Mouse (Mus musculus): ENCODE results near the gene Cpt1c. TPM values are rescaled to one million over a fixed set of nuclear protein-coding genes. Genes with fewer than 3 reads are reported as not detected.

Cpt1c gene
- polyA plus RNA-seq, 1 experiment from 2014 or later, result 13.7 TPM

- Histone ChIP-seq H3K4me1 (replicated peaks; ENCODE audit: insufficient read depth, low read length) (peaks cover 10% of the 10 kb centered on the region), H3K4me2 (ENCODE audit: low read length) (peak overlapping the region; percentile 82), H3K4me3 (replicated peaks; ENCODE audit: low read depth, low read length) (no peak overlapping the region; the same call in 1 of the 2 replicates), H3K27ac (no peak overlapping the region), H3K9me3 (replicated peaks; ENCODE audit: low read length) (no peaks in the 10 kb centered on the region), H3K36me3 (ENCODE audit: insufficient read depth, low read length) (0 out of 2 replicates have a peak, but pooled peaks cover 2% of the 10 kb centered on the region), H3K9ac (ENCODE audit: low read depth, low read length) (no peak overlapping the region), H3K27me3 (ENCODE audit: insufficient read depth, low read length) (no peaks in the 10 kb centered on the region)
- WGBS, result 65% methylated on average over 7 of the region's 7 CpGs
- DNase-seq (ENCODE audit: low spot score) (no peak), ATAC-seq (replicated peaks; ENCODE audit: low FRiP score, low read depth) (no peak)
- TF ChIP-seq CTCF (IDR thresholded peaks at IDR 0.05; ENCODE audit: low read depth), result no peak
These were observed 3.5 kb downstream of the Cpt1c start for GRCm38 (mm10) chr7:44971142-44971541.

- H3K4me2 ChIP-seq (ENCODE audit: low read length), result peak overlapping the region; percentile 82
- H3K9me3 ChIP-seq (replicated peaks; ENCODE audit: low read length), result no peaks in the 10 kb centered on the region
- peak overlapping the region; percentile 51 for H3K4me3 ChIP-seq (replicated peaks; ENCODE audit: low read depth, low read length)
- WGBS, result 1% methylated on average over 36 of the region's 36 CpGs
- peak; percentile 97 for DNase-seq (ENCODE audit: low spot score)
- H3K27me3 ChIP-seq (ENCODE audit: insufficient read depth, low read length), result no peaks in the 10 kb centered on the region
- H3K4me1 ChIP-seq (replicated peaks; ENCODE audit: insufficient read depth, low read length), result peaks cover 10% of the 10 kb centered on the region
- peak overlapping the region; percentile 59 for H3K9ac ChIP-seq (ENCODE audit: low read depth, low read length)
- TF ChIP-seq CTCF (IDR thresholded peaks at IDR 0.05; ENCODE audit: low read depth), result no peak
- ATAC-seq (replicated peaks; ENCODE audit: low FRiP score, low read depth), result peak; percentile 94
- peak overlapping the region; percentile 78 for H3K27ac ChIP-seq
- H3K36me3 ChIP-seq (ENCODE audit: insufficient read depth, low read length), result no peaks in the 10 kb centered on the region
These were observed 4.4 kb downstream of the Cpt1c start for GRCm38 (mm10) chr7:44970231-44970691.

GRCm38 (mm10) chr7:44966638-44967037 is 8.0 kb downstream of the Cpt1c start:
- TF ChIP-seq CTCF (IDR thresholded peaks at IDR 0.05; ENCODE audit: low read depth), result peak; percentile 25; the same call in 1 of the 2 replicates
- WGBS, result 75% methylated on average over 15 of the region's 15 CpGs

GRCm38 (mm10) chr7:44965975-44966374 is 8.7 kb downstream of the Cpt1c start:
- Histone ChIP-seq H3K36me3 (ENCODE audit: insufficient read depth, low read length) (0 out of 2 replicates have a peak, but pooled peaks cover 8% of the 10 kb centered on the region), H3K27ac (no peak overlapping the region), H3K9ac (ENCODE audit: low read depth, low read length) (no peak overlapping the region), H3K4me3 (replicated peaks; ENCODE audit: low read depth, low read length) (no peak overlapping the region), H3K9me3 (replicated peaks; ENCODE audit: low read length) (no peaks in the 10 kb centered on the region), H3K4me2 (ENCODE audit: low read length) (no peak overlapping the region), H3K4me1 (replicated peaks; ENCODE audit: insufficient read depth, low read length) (0 out of 2 replicates have a peak, but pooled peaks cover 3% of the 10 kb centered on the region), H3K27me3 (ENCODE audit: insufficient read depth, low read length) (no peaks in the 10 kb centered on the region)
- 79% methylated on average over 7 of the region's 7 CpGs for WGBS
- ATAC-seq (replicated peaks; ENCODE audit: low FRiP score, low read depth) (no peak), DNase-seq (ENCODE audit: low spot score) (no peak)
- peak; percentile 37; the same call in 1 of the 2 replicates for TF ChIP-seq CTCF (IDR thresholded peaks at IDR 0.05; ENCODE audit: low read depth)

More at GRCm38 (mm10) chr7:44966638-44967037, 8.0 kb downstream of the Cpt1c start:
- no peak overlapping the region for H3K27ac ChIP-seq
- no peak overlapping the region for H3K4me3 ChIP-seq (replicated peaks; ENCODE audit: low read depth, low read length)
- no peak overlapping the region for H3K4me2 ChIP-seq (ENCODE audit: low read length)
- DNase-seq (ENCODE audit: low spot score) (no peak), ATAC-seq (replicated peaks; ENCODE audit: low FRiP score, low read depth) (no peak)
- H3K27me3 ChIP-seq (ENCODE audit: insufficient read depth, low read length), result no peaks in the 10 kb centered on the region
- no peak overlapping the region for H3K9ac ChIP-seq (ENCODE audit: low read depth, low read length)
- H3K9me3 ChIP-seq (replicated peaks; ENCODE audit: low read length), result no peaks in the 10 kb centered on the region
- H3K4me1 ChIP-seq (replicated peaks; ENCODE audit: insufficient read depth, low read length), result 0 out of 2 replicates have a peak, but pooled peaks cover 3% of the 10 kb centered on the region
- 0 out of 2 replicates have a peak, but pooled peaks cover 6% of the 10 kb centered on the region for H3K36me3 ChIP-seq (ENCODE audit: insufficient read depth, low read length)

GRCm38 (mm10) chr7:44964990-44965389 is 9.7 kb downstream of the Cpt1c start:
- TF ChIP-seq CTCF (IDR thresholded peaks at IDR 0.05; ENCODE audit: low read depth), result no peak
- peaks cover 14% of the 10 kb centered on the region; the same call in 1 of the 2 replicates for H3K36me3 ChIP-seq (ENCODE audit: insufficient read depth, low read length)

GRCm38 (mm10) chr7:44962831-44963230 is 11.8 kb downstream of the Cpt1c start:
- DNase-seq (ENCODE audit: low spot score) (no peak), ATAC-seq (replicated peaks; ENCODE audit: low FRiP score, low read depth) (no peak)
- Histone ChIP-seq H3K27ac (no peak overlapping the region), H3K27me3 (ENCODE audit: insufficient read depth, low read length) (no peaks in the 10 kb centered on the region), H3K4me2 (ENCODE audit: low read length) (no peak overlapping the region), H3K9ac (ENCODE audit: low read depth, low read length) (no peak overlapping the region), H3K9me3 (replicated peaks; ENCODE audit: low read length) (no peaks in the 10 kb centered on the region), H3K4me1 (replicated peaks; ENCODE audit: insufficient read depth, low read length) (no peaks in the 10 kb centered on the region), H3K36me3 (ENCODE audit: insufficient read depth, low read length) (peaks cover 14% of the 10 kb centered on the region; the same call in 1 of the 2 replicates), H3K4me3 (replicated peaks; ENCODE audit: low read depth, low read length) (no peak overlapping the region)
- no peak for TF ChIP-seq CTCF (IDR thresholded peaks at IDR 0.05; ENCODE audit: low read depth)
- 82% methylated on average over 5 of the region's 5 CpGs for WGBS

More at GRCm38 (mm10) chr7:44964990-44965389, 9.7 kb downstream of the Cpt1c start:
- 94% methylated on average over 13 of the region's 13 CpGs for WGBS
- no peaks in the 10 kb centered on the region for H3K4me1 ChIP-seq (replicated peaks; ENCODE audit: insufficient read depth, low read length)
- ATAC-seq (replicated peaks; ENCODE audit: low FRiP score, low read depth), result no peak
- H3K9ac ChIP-seq (ENCODE audit: low read depth, low read length), result no peak overlapping the region
- H3K4me2 ChIP-seq (ENCODE audit: low read length), result no peak overlapping the region
- no peaks in the 10 kb centered on the region for H3K9me3 ChIP-seq (replicated peaks; ENCODE audit: low read length)
- no peaks in the 10 kb centered on the region for H3K27me3 ChIP-seq (ENCODE audit: insufficient read depth, low read length)
- H3K27ac ChIP-seq, result no peak overlapping the region
- H3K4me3 ChIP-seq (replicated peaks; ENCODE audit: low read depth, low read length), result no peak overlapping the region
- no peak for DNase-seq (ENCODE audit: low spot score)
